Mouse (Mus musculus): Measurements from ENCODE around the gene Brca1. TPM values are rescaled to one million over a fixed set of nuclear protein-coding genes. Genes with fewer than 3 reads are reported as not detected.
"Not testable (repeated sequence)": the region's sequence is repeated elsewhere in the genome, so short reads cannot be mapped to it uniquely, and the experiment has no call there.

Brca1 gene
- polyA plus RNA-seq, 1 experiment from 2014 or later: 0.42 TPM

DNA sequence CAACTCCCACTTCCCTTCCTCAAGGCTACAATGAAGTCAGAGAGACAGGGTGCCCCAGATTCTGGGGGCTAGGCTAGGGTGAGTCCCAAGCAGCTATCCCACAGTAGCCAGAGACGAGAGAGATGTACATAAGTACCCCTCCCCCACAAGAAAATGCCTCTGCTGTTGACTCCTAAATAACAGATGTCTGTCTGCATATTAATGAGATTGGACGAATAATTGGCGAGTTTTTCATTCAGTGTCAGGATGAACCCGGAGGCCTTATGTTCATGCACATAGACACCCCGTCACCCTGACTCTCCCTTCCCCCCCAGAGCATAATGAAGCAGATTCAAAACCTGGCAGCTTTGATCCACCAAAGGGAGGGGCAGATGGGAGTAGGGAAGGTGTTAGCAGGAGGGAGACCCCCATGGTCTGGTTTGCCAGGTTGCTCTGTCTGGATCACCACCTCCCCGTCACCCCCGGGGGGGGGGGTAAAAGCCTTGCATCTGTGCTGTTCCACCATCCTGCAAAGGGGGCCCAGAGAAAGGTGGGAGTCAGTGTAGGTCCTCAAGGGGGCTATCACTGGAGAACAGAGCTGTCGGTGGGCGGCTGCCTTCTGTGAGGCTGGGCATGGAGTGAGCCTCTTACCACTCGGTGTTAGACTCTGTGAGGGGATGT lies 74.1 kb downstream of the Brca1 start:
- ATAC-seq (no peak), DNase-seq (ENCODE audit: low spot score) (no peak)
- H3K36me3 ChIP-seq (ENCODE audit: insufficient read depth, low read length): no peaks in the 10 kb centered on the region
- H3K4me2 ChIP-seq (replicated peaks; ENCODE audit: low read depth, low read length): no peak overlapping the region
- TF ChIP-seq EP300 (IDR thresholded peaks at IDR 0.05) (no peak), CTCF (IDR thresholded peaks at IDR 0.05) (no peak)
- WGBS: 60% methylated on average over 10 of the region's 10 CpGs
- no peak overlapping the region for H3K4me3 ChIP-seq (ENCODE audit: low read depth, low read length)
- no peaks in the 10 kb centered on the region for H3K4me1 ChIP-seq (ENCODE audit: insufficient read depth, low read depth, low read length)
- no peak overlapping the region for H3K27ac ChIP-seq (ENCODE audit: low read length)
- H3K27me3 ChIP-seq (replicated peaks; ENCODE audit: insufficient read depth, low read length): no peaks in the 10 kb centered on the region
- H3K9me3 ChIP-seq (ENCODE audit: low read length): no peaks in the 10 kb centered on the region
- no peak overlapping the region for H3K9ac ChIP-seq (replicated peaks; ENCODE audit: low read depth)

DNA sequence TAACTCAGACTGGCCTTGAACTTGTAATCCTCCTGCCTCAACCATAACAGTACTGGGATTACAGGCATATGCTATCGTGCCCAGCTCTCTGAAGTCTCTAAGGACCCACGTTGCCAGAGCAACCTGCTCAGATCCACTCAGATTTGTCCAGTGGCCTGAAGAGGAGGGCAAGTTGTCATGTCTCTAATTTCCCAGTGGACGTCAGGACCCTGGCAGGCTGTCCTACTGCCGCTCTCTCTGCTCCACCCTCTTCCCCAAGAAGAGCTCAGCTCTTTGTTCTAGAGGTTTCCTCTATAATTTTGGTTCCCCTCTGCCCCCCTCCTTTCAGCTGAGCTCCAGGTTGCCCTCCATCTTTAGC lies 74.6 kb downstream of the Brca1 start:
- H3K36me3 ChIP-seq (ENCODE audit: insufficient read depth, low read length): no peaks in the 10 kb centered on the region
- H3K27ac ChIP-seq (ENCODE audit: low read length): no peak overlapping the region
- H3K4me2 ChIP-seq (replicated peaks; ENCODE audit: low read depth, low read length): no peak overlapping the region
- WGBS: 33% methylated on average over 4 of the region's 4 CpGs
- H3K4me1 ChIP-seq (ENCODE audit: insufficient read depth, low read depth, low read length): no peaks in the 10 kb centered on the region
- no peak overlapping the region for H3K4me3 ChIP-seq (ENCODE audit: low read depth, low read length)
- TF ChIP-seq EP300 (IDR thresholded peaks at IDR 0.05): no peak
- H3K27me3 ChIP-seq (replicated peaks; ENCODE audit: insufficient read depth, low read length): no peaks in the 10 kb centered on the region
- DNase-seq (ENCODE audit: low spot score) (no peak), ATAC-seq (no peak)
- no peaks in the 10 kb centered on the region for H3K9me3 ChIP-seq (ENCODE audit: low read length)
- no peak overlapping the region for H3K9ac ChIP-seq (replicated peaks; ENCODE audit: low read depth)

DNA sequence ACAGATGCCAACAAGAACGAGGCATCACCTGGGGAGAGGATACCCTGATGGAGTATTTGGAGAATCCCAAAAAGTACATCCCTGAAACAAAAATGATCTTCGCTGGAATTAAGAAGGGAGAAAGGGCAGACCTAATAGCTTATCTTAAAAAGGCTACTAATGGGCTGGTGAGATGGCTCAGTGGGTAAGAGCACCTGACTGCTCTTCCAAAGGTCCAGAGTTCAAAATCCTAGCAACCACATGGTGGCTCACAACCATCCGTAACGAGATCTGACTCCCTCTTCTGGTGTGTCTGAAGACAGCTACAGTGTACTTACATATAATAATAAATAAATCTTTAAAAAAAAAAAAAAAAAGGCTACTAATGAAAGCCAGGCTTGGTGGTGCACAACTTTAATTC lies 75.4 kb downstream of the Brca1 start:
- H3K9ac ChIP-seq (replicated peaks; ENCODE audit: low read depth); H3K27me3 ChIP-seq (replicated peaks; ENCODE audit: insufficient read depth, low read length); H3K9me3 ChIP-seq (ENCODE audit: low read length); H3K4me1 ChIP-seq (ENCODE audit: insufficient read depth, low read depth, low read length); DNase-seq (ENCODE audit: low spot score); H3K27ac ChIP-seq (ENCODE audit: low read length); H3K4me2 ChIP-seq (replicated peaks; ENCODE audit: low read depth, low read length); H3K4me3 ChIP-seq (ENCODE audit: low read depth, low read length); ATAC-seq; H3K36me3 ChIP-seq (ENCODE audit: insufficient read depth, low read length): not testable (repeated sequence)
- 87% methylated on average over 4 of the region's 4 CpGs for WGBS

DNA sequence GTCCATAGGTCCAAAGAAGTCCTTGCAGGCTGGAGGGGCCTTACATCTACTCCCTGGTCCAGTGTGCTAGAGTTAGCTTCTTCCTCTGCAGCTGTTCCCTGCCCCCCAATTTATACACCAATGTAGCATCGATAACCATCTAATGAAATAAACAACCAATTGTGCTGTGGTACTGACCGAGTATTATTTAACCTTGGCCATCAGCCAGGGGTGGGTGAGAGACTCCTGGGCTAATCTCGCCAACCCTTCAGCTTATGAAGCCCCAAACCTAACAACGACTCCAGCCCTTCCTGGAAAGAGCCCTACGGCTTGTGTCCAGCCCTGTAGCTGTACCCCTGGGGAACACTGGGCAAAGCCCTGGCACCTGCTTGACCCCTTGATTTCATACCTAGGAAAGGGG lies 77.5 kb downstream of the Brca1 start:
- no peak overlapping the region for H3K27ac ChIP-seq (ENCODE audit: low read length)
- H3K4me2 ChIP-seq (replicated peaks; ENCODE audit: low read depth, low read length): no peak overlapping the region
- WGBS: 46% methylated on average over 5 of the region's 5 CpGs
- no peak overlapping the region for H3K9ac ChIP-seq (replicated peaks; ENCODE audit: low read depth)
- H3K27me3 ChIP-seq (replicated peaks; ENCODE audit: insufficient read depth, low read length): no peaks in the 10 kb centered on the region
- ATAC-seq (no peak), DNase-seq (ENCODE audit: low spot score) (no peak)
- no peaks in the 10 kb centered on the region for H3K9me3 ChIP-seq (ENCODE audit: low read length)
- H3K36me3 ChIP-seq (ENCODE audit: insufficient read depth, low read length): no peaks in the 10 kb centered on the region
- no peak for TF ChIP-seq EP300 (IDR thresholded peaks at IDR 0.05)
- TF ChIP-seq CTCF (IDR thresholded peaks at IDR 0.05): no peak
- no peaks in the 10 kb centered on the region for H3K4me1 ChIP-seq (ENCODE audit: insufficient read depth, low read depth, low read length)
- H3K4me3 ChIP-seq (ENCODE audit: low read depth, low read length): no peak overlapping the region

DNA sequence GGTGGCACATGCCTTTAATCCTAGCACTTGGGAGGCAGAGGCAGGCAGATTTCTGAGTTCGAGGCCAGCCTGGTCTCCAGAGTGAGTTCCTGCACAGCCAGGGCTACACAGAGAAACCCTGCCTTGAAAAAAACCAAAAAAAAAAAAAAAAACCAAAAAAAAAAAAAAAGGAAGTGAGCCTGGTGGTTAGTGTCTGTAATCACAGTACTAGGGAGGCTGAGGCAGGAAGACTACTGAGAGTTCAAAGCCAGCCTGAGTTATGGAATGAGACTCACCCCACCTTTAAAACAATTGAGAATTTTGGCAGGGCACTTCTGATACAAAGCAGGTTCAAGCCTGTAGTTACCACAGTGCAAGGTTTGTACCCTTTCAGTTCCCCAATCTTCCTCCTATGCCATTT lies 78.1 kb downstream of the Brca1 start:
- WGBS: 59% methylated on average over 1 of the region's 1 CpGs
- not testable (repeated sequence) for H3K27ac ChIP-seq (ENCODE audit: low read length); H3K4me1 ChIP-seq (ENCODE audit: insufficient read depth, low read depth, low read length); H3K27me3 ChIP-seq (replicated peaks; ENCODE audit: insufficient read depth, low read length); H3K9ac ChIP-seq (replicated peaks; ENCODE audit: low read depth); H3K36me3 ChIP-seq (ENCODE audit: insufficient read depth, low read length); H3K4me2 ChIP-seq (replicated peaks; ENCODE audit: low read depth, low read length); ATAC-seq; DNase-seq (ENCODE audit: low spot score); H3K4me3 ChIP-seq (ENCODE audit: low read depth, low read length); H3K9me3 ChIP-seq (ENCODE audit: low read length)

DNA sequence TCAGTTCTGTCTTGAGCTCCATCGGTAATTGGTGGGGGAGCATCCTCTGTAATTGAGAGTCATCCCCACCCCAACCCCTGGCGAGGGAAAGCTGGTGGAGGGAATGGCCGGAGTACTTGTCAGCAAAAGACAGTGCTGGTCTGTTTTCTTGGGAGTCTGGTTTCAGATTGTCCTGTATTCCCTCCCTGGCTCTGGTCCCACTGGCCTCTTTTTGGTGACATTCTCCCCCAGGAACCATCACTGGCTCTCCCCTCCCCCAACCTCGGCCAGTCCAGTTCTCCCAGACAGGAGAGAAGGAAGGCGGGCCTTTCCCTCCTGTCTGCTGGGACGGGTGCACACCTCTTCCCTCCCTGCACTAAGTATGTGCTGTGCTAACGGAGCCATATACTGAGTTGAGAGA lies 79.4 kb downstream of the Brca1 start:
- TF ChIP-seq CTCF (IDR thresholded peaks at IDR 0.05) (no peak), EP300 (IDR thresholded peaks at IDR 0.05) (no peak)
- H3K9ac ChIP-seq (replicated peaks; ENCODE audit: low read depth): no peak overlapping the region
- H3K9me3 ChIP-seq (ENCODE audit: low read length): no peaks in the 10 kb centered on the region
- no peaks in the 10 kb centered on the region for H3K36me3 ChIP-seq (ENCODE audit: insufficient read depth, low read length)
- 51% methylated on average over 7 of the region's 7 CpGs for WGBS
- no peak for ATAC-seq
- DNase-seq (ENCODE audit: low spot score): no peak
- H3K4me1 ChIP-seq (ENCODE audit: insufficient read depth, low read depth, low read length): no peaks in the 10 kb centered on the region; the same call in 1 of the 2 replicates
- no peak overlapping the region for H3K27ac ChIP-seq (ENCODE audit: low read length)
- H3K4me2 ChIP-seq (replicated peaks; ENCODE audit: low read depth, low read length): no peak overlapping the region
- no peak overlapping the region for H3K4me3 ChIP-seq (ENCODE audit: low read depth, low read length)
- no peaks in the 10 kb centered on the region for H3K27me3 ChIP-seq (replicated peaks; ENCODE audit: insufficient read depth, low read length)

DNA sequence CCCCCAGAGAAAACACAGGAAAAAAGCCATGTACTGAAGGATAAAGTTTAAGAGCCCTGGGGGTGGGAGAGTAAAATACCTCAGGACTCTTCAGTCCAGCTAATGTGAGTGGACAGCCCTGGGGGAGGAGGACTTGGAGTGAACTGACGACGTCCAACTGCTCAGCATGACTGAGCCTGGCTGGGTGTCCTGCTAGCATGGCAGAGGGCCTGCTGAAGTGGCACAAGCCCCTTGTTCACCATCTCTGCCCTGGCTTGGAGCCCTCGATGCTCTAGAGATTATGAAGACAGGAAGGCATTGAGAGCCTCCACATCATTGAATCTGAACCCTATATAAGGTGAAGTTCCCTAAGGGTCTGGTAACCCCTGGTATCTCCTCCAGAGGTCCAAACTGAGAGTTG lies 79.8 kb downstream of the Brca1 start:
- 29% methylated on average over 3 of the region's 3 CpGs for WGBS
- Histone ChIP-seq H3K9me3 (ENCODE audit: low read length) (no peaks in the 10 kb centered on the region), H3K9ac (replicated peaks; ENCODE audit: low read depth) (no peak overlapping the region), H3K4me1 (ENCODE audit: insufficient read depth, low read depth, low read length) (no peaks in the 10 kb centered on the region; the same call in 1 of the 2 replicates), H3K36me3 (ENCODE audit: insufficient read depth, low read length) (no peaks in the 10 kb centered on the region), H3K27me3 (replicated peaks; ENCODE audit: insufficient read depth, low read length) (no peaks in the 10 kb centered on the region), H3K4me2 (replicated peaks; ENCODE audit: low read depth, low read length) (no peak overlapping the region), H3K27ac (ENCODE audit: low read length) (no peak overlapping the region), H3K4me3 (ENCODE audit: low read depth, low read length) (no peak overlapping the region)
- TF ChIP-seq EP300 (IDR thresholded peaks at IDR 0.05): no peak
- TF ChIP-seq CTCF (IDR thresholded peaks at IDR 0.05): no peak
- DNase-seq (ENCODE audit: low spot score) (no peak), ATAC-seq (no peak)

Data from lung, postnatal 0 days (tissue).